Mouse (Mus musculus) midbrain, embryonic 12.5 days (tissue): ENCODE data around the gene Col20a1. TPM values are rescaled to one million over a fixed set of nuclear protein-coding genes. Genes with fewer than 3 reads are reported as not detected.

Experiments used
- ATAC-seq: fragments of 200-750 bp; cut with Nextera tagmentation; 2 replicates; pipeline ENCODE4 v1.8.0; 2017; ENCODE audit warnings: low read depth, moderate TSS enrichment, moderate library complexity; ENCODE audit not compliant: low FRiP score
- H3K27ac ChIP-seq: fragments of 300-500 bp; sonication (generic); replicated peaks from 2 replicates; pipeline ENCODE4 v1.5.1; 2016; ENCODE audit warnings: mild to moderate bottlenecking
- H3K27me3 ChIP-seq: fragments of 300-500 bp; sonication (generic); 2 replicates; pipeline ENCODE4 v1.6.1; 2016; ENCODE audit warnings: mild to moderate bottlenecking
- H3K36me3 ChIP-seq: fragments of 300-500 bp; sonication (generic); 2 replicates; pipeline ENCODE4 v1.6.1; 2016
- H3K4me1 ChIP-seq: fragments of 300-500 bp; sonication (generic); 2 replicates; pipeline ENCODE4 v1.6.1; 2016
- H3K4me2 ChIP-seq: fragments of 300-500 bp; sonication (generic); replicated peaks from 2 replicates; pipeline ENCODE4 v1.6.1; 2016; ENCODE audit warnings: mild to moderate bottlenecking, moderate library complexity
- H3K4me3 ChIP-seq: fragments of 300-500 bp; sonication (generic); 2 replicates; pipeline ENCODE4 v1.5.1; 2016; ENCODE audit warnings: mild to moderate bottlenecking
- H3K9ac ChIP-seq: fragments of 300-500 bp; sonication (generic); replicated peaks from 2 replicates; pipeline ENCODE4 v1.6.1; 2016; ENCODE audit warnings: mild to moderate bottlenecking, moderate library complexity
- H3K9me3 ChIP-seq: fragments of 300-500 bp; sonication (generic); 2 replicates; pipeline ENCODE4 v1.6.1; 2016; ENCODE audit warnings: mild to moderate bottlenecking
- WGBS: fragments of 180-500 bp; shearing (Covaris S2); methylation state at CpG from one replicate; pipeline ENCODE4 v1.1.7; 2016; 5-methylcytosine and 5-hydroxymethylcytosine counted together
- polyA plus RNA-seq: library from polyadenylated mRNA; unstranded; fragments of >200 nt; fragmentation: Nextera tagmentation; extraction: Ambion mirVana; gene quantifications from 2 replicates; pipeline ENCODE4 v1.2.1, GENCODE M21; 2016

Col20a1 gene
- polyA plus RNA-seq, 1 experiment from 2014 or later: 0.22 TPM

DNA sequence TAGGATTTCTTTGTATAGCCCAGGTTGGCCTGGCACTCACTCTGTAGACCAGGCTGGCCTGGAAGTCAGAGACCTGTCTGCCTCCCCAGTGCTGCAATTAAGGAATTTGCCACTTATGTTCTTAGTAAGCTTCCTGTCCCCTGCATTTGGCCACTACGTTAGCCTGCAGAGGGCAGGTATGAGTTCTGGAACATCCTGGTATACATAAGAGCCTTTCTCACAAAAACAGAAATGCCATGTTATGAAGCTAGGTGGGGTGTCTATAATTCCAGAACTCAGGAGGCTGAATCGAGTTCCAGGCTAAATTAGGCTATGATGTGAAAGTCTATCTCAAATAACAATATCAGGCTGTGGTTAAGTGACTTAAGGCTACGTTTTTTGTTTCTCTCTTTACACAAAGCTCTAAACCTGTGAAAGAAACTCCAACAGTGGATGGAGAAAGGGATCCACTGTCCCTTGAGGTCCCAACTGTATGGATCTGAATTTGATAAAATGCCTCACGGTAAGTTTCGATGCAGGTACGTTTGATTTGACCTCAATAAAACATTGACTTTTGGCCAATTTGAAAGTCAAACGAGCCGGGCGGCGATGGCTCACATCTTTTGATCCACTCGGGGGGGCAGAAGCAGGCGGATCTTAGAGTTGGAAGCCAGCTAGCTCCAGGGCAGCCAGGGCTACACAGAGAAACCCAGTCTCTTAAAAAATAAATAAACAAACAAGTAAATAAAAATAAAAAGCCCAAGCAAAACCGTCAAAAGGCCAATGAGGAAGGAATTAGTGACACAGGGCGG is 20.0 kb upstream of the Col20a1 start:
- Histone ChIP-seq H3K4me2 (peak overlapping the region; percentile 97), H3K27me3 (no peaks in the 10 kb centered on the region), H3K4me1 (peaks cover 18% of the 10 kb centered on the region), H3K4me3 (peak overlapping the region; percentile 92), H3K27ac (peak overlapping the region; percentile 90), H3K36me3 (peaks cover 12% of the 10 kb centered on the region), H3K9ac (peak overlapping the region; percentile 97), H3K9me3 (no peaks in the 10 kb centered on the region)
- 19% methylated on average over 14 of the region's 14 CpGs for WGBS
- no peak for ATAC-seq

DNA sequence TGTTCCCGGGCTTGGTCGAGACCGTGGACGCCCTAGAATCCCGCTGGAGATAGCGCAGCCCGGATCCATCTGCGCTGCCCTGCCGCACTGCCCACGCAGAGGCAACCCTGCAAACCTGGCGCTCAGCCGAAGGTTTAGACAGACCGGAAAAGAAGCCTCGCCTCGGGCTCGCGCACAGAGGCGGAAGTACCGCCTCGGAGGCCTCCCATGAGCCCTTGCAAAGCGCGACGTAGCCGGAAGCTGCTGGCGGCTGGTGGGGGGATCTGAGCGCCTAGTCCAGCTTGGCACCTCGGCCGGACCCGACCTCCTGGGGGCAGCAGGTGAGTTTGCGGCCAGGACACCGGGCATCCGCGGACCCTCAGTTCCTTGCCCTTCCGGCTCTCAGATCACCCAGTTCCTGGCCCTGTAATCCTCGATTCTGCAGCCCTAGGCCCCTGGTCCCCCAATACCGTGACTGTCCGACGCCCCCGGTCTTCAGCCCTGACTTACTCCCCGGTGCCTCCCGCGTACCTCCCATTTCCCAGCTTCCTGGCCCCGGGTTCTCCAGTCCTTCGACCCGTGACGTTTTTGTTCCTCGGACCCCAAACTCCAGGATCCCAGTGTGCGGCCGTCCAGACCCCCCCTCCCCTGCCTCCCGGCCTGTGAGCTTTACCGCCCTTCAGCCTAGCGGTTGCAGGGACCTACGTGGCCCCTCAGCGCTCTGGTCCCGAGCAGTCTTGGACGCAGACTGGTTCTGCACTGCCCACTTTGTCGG is 19.1 kb upstream of the Col20a1 start, which contains the start of gene Arfgap1:
Gene Arfgap1 (plus strand): TSS at position 216 of the 754 bp plus-strand sequence.
- ATAC-seq: peak; percentile 87
- peak within 1 kb of the TSS; percentile 97 for H3K9ac ChIP-seq

GRCm38 (mm10) chr2:180981133-180981532 is 5.2 kb upstream of the Col20a1 start:
- WGBS: 86% methylated on average over 6 of the region's 6 CpGs
- Histone ChIP-seq H3K36me3 (peaks cover 80% of the 10 kb centered on the region), H3K9me3 (no peaks in the 10 kb centered on the region), H3K4me2 (no peak overlapping the region), H3K27ac (no peak overlapping the region), H3K27me3 (no peaks in the 10 kb centered on the region), H3K4me1 (no peaks in the 10 kb centered on the region), H3K4me3 (no peak overlapping the region), H3K9ac (no peak overlapping the region)
- no peak for ATAC-seq

More for the DNA sequence above, 19.1 kb upstream of the Col20a1 start, which contains the start of gene Arfgap1:
- Histone ChIP-seq H3K27me3 (no peaks in the 10 kb centered on the region), H3K4me3 (peak within 1 kb of the TSS; percentile 92), H3K4me2 (peak within 1 kb of the TSS; percentile 97), H3K4me1 (peaks cover 18% of the 10 kb centered on the region), H3K9me3 (no peaks in the 10 kb centered on the region), H3K27ac (peak within 1 kb of the TSS; percentile 90), H3K36me3 (peaks cover 21% of the 10 kb centered on the region)
- WGBS: under 1% methylated on average over 57 of the region's 57 CpGs

GRCm38 (mm10) chr2:180985635-180986034 is 700 bp upstream of the Col20a1 start:
- WGBS: 85% methylated on average over 2 of the region's 2 CpGs
- H3K9me3 ChIP-seq: no peaks in the 10 kb centered on the region
- peaks cover 13% of the 10 kb centered on the region; the same call in 1 of the 2 replicates for H3K4me1 ChIP-seq
- H3K9ac ChIP-seq: no peak overlapping the region
- ATAC-seq: no peak
- no peak overlapping the region for H3K4me2 ChIP-seq
- peaks cover 35% of the 10 kb centered on the region for H3K36me3 ChIP-seq
- H3K4me3 ChIP-seq: no peak overlapping the region
- no peak overlapping the region for H3K27ac ChIP-seq
- H3K27me3 ChIP-seq: no peaks in the 10 kb centered on the region

DNA sequence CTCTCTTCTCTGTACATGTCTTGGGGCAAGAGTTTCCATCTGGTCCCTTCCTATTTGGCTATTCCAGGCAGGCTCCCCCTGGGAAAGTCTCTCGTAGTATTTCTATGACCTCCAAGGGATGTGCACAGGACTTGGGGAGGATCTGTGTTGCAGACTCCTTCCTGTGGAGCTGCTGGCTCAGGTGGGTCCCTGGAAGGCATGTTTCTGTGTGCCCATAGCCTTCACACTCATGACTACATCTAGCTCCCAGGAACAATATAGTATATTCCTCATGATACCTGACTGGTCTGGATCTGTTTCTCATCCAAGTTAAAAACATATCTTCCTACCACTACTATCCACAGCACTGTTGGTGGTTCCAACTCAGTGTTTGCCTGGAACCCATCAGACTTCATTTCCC is 666 bp downstream of the Col20a1 start:
- Histone ChIP-seq H3K4me3 (no peak overlapping the region), H3K27me3 (no peaks in the 10 kb centered on the region), H3K9me3 (no peaks in the 10 kb centered on the region), H3K9ac (no peak overlapping the region), H3K4me2 (no peak overlapping the region), H3K36me3 (peaks cover 21% of the 10 kb centered on the region), H3K27ac (no peak overlapping the region), H3K4me1 (peaks cover 13% of the 10 kb centered on the region; the same call in 1 of the 2 replicates)
- 68% methylated on average over 1 of the region's 1 CpGs for WGBS
- no peak for ATAC-seq

DNA sequence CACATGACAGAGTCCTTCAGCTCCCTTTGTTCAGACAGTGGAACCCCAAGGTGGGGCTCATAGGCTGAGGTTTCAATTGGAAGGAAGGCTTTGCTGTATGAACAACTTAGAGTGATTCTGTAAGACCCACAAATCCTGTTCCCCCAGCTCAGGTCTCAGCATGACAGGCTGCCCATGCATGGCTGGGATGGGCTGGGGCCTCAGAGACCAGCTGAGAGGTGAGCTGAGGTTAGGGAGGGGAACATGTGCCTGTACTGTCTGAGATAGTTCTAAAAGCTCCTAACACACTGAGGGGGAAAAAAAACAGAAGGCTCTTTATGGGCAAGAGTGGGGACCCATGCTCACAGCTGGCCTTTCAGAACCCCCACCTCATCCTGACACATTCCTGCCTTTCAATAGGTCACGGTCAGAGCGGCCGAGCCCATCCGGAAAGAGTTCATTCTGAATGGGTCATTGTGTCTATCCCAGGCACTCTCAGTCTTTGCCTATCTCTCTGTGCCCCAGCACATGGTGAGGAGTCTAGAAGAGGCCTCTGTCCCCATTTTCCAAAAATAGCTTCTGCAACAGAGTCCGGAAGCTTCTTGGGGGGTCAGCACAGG is 1.2 kb downstream of the Col20a1 start:
- Histone ChIP-seq H3K9me3 (no peaks in the 10 kb centered on the region), H3K27ac (no peak overlapping the region; the same call in 1 of the 2 replicates), H3K4me2 (no peak overlapping the region), H3K4me1 (peaks cover 13% of the 10 kb centered on the region; the same call in 1 of the 2 replicates), H3K27me3 (no peaks in the 10 kb centered on the region), H3K36me3 (peaks cover 16% of the 10 kb centered on the region), H3K4me3 (no peak overlapping the region), H3K9ac (no peak overlapping the region)
- ATAC-seq: 0 out of 2 replicates have a peak, but pooled peaks have one; percentile 34
- 57% methylated on average over 5 of the region's 5 CpGs for WGBS

DNA sequence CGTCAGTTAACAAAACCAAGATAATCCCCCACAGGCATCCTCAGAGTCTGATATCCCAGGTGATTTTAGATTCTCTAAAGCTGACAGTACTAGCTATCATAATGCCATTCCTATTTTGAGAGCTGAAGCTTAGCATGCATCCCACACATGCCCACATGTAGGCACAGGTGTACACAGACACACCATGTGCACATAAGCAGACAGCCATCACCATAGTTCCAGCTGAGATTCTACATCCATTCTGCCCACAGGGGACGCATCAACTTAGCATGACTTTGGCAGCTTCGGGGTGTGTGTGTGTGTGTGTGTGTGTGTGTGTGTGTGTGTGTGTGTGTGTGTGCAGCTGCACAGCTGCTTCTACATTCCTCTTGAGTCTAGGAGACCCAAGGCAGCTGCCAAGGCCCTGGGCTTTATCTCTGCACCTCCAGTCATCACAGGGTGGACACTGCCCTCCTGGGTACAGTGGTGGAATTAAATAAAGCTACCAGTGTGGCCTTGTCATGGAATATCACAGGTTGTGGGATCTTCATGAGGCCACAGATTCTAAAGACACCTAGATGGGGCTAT is 2.1 kb downstream of the Col20a1 start:
- no peak overlapping the region for H3K27ac ChIP-seq
- H3K27me3 ChIP-seq: no peaks in the 10 kb centered on the region
- H3K4me2 ChIP-seq: no peak overlapping the region
- H3K36me3 ChIP-seq: peaks cover 7% of the 10 kb centered on the region
- no peaks in the 10 kb centered on the region for H3K9me3 ChIP-seq
- H3K4me3 ChIP-seq: no peak overlapping the region
- ATAC-seq: 0 out of 2 replicates have a peak, but pooled peaks have one; percentile 27
- H3K9ac ChIP-seq: no peak overlapping the region
- peaks cover 13% of the 10 kb centered on the region; the same call in 1 of the 2 replicates for H3K4me1 ChIP-seq
- WGBS: 68% methylated on average over 3 of the region's 3 CpGs

GRCm38 (mm10) chr2:180988948-180989347 is 2.6 kb downstream of the Col20a1 start:
- WGBS: 76% methylated on average over 1 of the region's 1 CpGs
- Histone ChIP-seq H3K4me2 (no peak overlapping the region), H3K4me1 (peaks cover 13% of the 10 kb centered on the region; the same call in 1 of the 2 replicates), H3K36me3 (peaks cover 2% of the 10 kb centered on the region; the same call in 1 of the 2 replicates), H3K4me3 (no peak overlapping the region), H3K9ac (no peak overlapping the region), H3K27me3 (no peaks in the 10 kb centered on the region), H3K27ac (no peak overlapping the region), H3K9me3 (no peaks in the 10 kb centered on the region)
- no peak for ATAC-seq

GRCm38 (mm10) chr2:180990347-180990746 is 4.0 kb downstream of the Col20a1 start:
- Histone ChIP-seq H3K9me3 (no peaks in the 10 kb centered on the region), H3K4me1 (peaks cover 13% of the 10 kb centered on the region; the same call in 1 of the 2 replicates), H3K9ac (no peak overlapping the region), H3K4me2 (no peak overlapping the region), H3K27ac (no peak overlapping the region), H3K27me3 (no peaks in the 10 kb centered on the region), H3K4me3 (no peak overlapping the region), H3K36me3 (no peaks in the 10 kb centered on the region)
- ATAC-seq: no peak
- 71% methylated on average over 4 of the region's 4 CpGs for WGBS

DNA sequence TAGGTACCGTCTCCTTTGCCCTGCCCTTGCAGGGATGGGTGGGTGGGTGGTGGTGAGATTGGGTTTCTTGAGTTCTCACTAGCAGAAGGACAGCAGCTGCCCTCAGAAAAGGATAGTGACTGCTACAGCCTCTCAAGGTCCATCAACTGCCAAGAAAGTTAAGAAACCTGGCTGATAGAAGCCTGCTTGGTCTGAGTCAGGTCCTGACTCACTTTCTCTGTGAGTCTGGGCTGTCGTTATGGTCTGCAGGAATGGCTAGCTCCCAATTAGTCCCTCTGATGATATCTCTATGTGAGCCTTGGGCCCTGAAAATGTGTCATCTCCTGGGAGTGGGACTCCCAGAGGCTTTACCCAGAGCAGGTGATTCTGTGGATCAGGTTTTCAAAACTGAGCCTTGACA is 8.0 kb downstream of the Col20a1 start:
- H3K27me3 ChIP-seq: no peaks in the 10 kb centered on the region
- no peak for ATAC-seq
- no peaks in the 10 kb centered on the region for H3K4me1 ChIP-seq
- no peaks in the 10 kb centered on the region for H3K36me3 ChIP-seq
- WGBS: 77% methylated on average over 2 of the region's 2 CpGs
- no peak overlapping the region for H3K9ac ChIP-seq
- H3K4me3 ChIP-seq: no peak overlapping the region
- H3K27ac ChIP-seq: no peak overlapping the region
- H3K4me2 ChIP-seq: no peak overlapping the region
- H3K9me3 ChIP-seq: no peaks in the 10 kb centered on the region

DNA sequence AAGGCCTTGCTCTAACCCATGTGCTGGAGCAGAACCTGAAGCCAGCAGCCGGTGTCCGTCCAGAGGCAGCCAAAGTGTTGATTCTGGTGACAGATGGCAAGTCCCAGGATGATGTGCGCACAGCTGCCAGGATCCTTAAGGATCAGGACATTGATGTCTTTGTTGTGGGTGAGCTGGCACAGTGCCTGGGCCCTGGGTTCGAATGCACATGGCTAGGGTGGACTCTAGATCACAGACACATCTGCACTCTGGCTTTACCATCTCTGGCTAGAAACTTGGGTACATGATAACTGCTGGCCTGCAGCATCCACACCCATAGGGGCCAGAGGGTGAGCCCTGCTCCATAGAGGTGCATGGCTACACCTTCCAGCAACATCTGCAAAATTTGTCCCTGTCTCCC is 9.1 kb downstream of the Col20a1 start:
- Histone ChIP-seq H3K4me1 (no peaks in the 10 kb centered on the region), H3K4me3 (no peak overlapping the region), H3K4me2 (no peak overlapping the region), H3K9me3 (no peaks in the 10 kb centered on the region), H3K36me3 (no peaks in the 10 kb centered on the region), H3K9ac (no peak overlapping the region), H3K27ac (no peak overlapping the region), H3K27me3 (no peaks in the 10 kb centered on the region)
- 83% methylated on average over 4 of the region's 4 CpGs for WGBS
- ATAC-seq: no peak
